Mouse (Mus musculus) heart, adult 2 months (tissue): ENCODE measurements around the gene Pex5.

Experiments used
- CTCF ChIP-seq: fragments of 200-600 bp; IDR thresholded peaks from 2 replicates; pipeline ENCODE4 v1.8.1; 2022; ENCODE audit warnings: antibody characterized with exemption, mild to moderate bottlenecking, moderate library complexity
- POLR2A ChIP-seq: fragments of 200-500 bp; IDR thresholded peaks from 2 replicates; pipeline ENCODE4 v1.6.1; 2011; ENCODE audit warnings: mild to moderate bottlenecking, low read depth, low read length, control low read depth; ENCODE audit not compliant: insufficient read depth

GRCm38 (mm10) chr6:124436245-124436644 lies 21.4 kb upstream of the Pex5 start:
- TF ChIP-seq POLR2A (no peak), CTCF (no peak)
